Mouse (Mus musculus): ENCODE data around the gene Kat2b. TPM values are rescaled to one million over a fixed set of nuclear protein-coding genes. Genes with fewer than 3 reads are reported as not detected.
"Not testable (repeated sequence)": the region's sequence is repeated elsewhere in the genome, so short reads cannot be mapped to it uniquely, and the experiment has no call there.

Gene Kat2b
- polyA plus RNA-seq, 1 experiment from 2014 or later = 9.8 TPM

DNA sequence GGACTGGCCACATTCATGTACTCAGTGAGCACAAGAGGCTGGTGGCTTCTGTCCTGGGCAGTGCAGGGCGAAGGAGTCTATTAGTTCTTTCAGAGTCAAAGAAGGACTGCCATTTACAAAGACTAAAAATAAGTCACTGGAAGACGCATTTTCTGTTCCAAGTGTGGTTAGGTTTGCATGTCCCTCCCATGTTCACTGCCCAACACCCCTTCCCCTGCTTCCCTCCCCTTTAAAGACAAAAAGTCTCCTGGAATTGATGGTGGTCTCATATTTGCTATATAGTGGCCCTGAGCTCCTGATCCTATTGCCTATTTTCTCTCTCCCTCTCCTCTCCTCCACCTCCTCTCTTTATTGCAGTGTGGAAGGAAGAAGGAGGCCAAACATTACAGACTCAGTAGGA is 89.3 kb downstream of the Kat2b start:
- no peak overlapping the region for H3K27ac ChIP-seq (ENCODE audit: low read length)
- H3K4me1 ChIP-seq (ENCODE audit: insufficient read depth, low read depth, low read length) = no peaks in the 10 kb centered on the region
- no peak overlapping the region for H3K4me2 ChIP-seq (replicated peaks; ENCODE audit: low read depth, low read length)
- H3K4me3 ChIP-seq (ENCODE audit: low read depth, low read length) = no peak overlapping the region
- TF ChIP-seq EP300 (IDR thresholded peaks at IDR 0.05) (no peak), CTCF (IDR thresholded peaks at IDR 0.05) (no peak)
- ATAC-seq = no peak
- H3K36me3 ChIP-seq (ENCODE audit: insufficient read depth, low read length) = peaks cover 15% of the 10 kb centered on the region
- DNase-seq (ENCODE audit: low spot score) = no peak
- 85% methylated on average over 2 of the region's 2 CpGs for WGBS
- no peaks in the 10 kb centered on the region for H3K27me3 ChIP-seq (replicated peaks; ENCODE audit: insufficient read depth, low read length)
- H3K9me3 ChIP-seq (ENCODE audit: low read length) = no peaks in the 10 kb centered on the region
- H3K9ac ChIP-seq (replicated peaks; ENCODE audit: low read depth) = no peak overlapping the region

DNA sequence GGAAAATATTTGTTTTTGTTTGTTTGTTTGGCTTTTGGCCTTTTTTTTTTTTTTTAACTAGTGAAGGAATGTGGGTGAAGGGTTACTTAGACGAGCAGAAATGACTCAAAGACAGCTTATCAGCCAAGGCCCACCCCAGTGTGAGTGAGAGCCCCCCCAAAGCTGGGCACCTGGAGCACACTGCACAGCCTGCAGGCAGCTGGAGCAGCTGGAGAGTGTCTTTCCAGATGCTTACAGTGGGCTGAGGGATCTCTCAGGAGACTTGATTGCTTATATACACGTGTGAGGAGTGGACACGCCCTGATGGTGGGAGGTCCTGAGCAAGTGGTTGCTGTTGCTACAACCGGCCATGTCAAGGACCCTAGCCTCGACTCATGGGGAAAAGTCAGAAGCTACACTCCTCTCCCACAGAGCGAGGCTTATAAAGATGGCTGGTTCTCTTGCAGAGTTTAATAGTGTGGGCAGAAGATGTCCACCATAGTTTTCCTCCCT is 89.8 kb downstream of the Kat2b start:
- Histone ChIP-seq H3K27ac (ENCODE audit: low read length) (no peak overlapping the region), H3K9me3 (ENCODE audit: low read length) (no peaks in the 10 kb centered on the region), H3K4me1 (ENCODE audit: insufficient read depth, low read depth, low read length) (no peaks in the 10 kb centered on the region), H3K36me3 (ENCODE audit: insufficient read depth, low read length) (peaks cover 15% of the 10 kb centered on the region), H3K9ac (replicated peaks; ENCODE audit: low read depth) (no peak overlapping the region), H3K4me3 (ENCODE audit: low read depth, low read length) (no peak overlapping the region), H3K27me3 (replicated peaks; ENCODE audit: insufficient read depth, low read length) (no peaks in the 10 kb centered on the region), H3K4me2 (replicated peaks; ENCODE audit: low read depth, low read length) (no peak overlapping the region)
- peak; percentile 10 for DNase-seq (ENCODE audit: low spot score)
- no peak for TF ChIP-seq EP300 (IDR thresholded peaks at IDR 0.05)
- no peak for TF ChIP-seq CTCF (IDR thresholded peaks at IDR 0.05)
- 41% methylated on average over 6 of the region's 6 CpGs for WGBS
- peak; percentile 33; the same call in 1 of the 2 replicates for ATAC-seq

DNA sequence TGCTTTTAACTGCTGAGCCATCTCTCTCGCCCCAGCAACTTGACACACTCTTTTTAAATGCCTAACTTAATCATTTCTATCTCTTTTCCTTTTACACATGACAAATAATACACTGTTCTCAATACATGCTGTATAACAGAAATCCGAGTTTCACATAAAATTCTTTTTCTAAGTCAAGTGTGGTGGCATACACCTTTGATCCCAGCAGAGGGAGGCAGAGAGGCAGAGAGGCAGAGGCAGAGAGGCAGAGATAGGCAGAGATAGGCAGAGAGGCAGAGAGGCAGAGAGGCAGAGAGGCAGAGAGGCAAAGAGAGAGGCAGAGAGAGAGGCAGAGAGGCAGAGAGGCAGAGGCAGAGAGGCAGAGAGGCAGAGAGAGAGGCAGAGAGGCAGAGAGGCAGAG is 90.7 kb downstream of the Kat2b start:
- H3K4me1 ChIP-seq (ENCODE audit: insufficient read depth, low read depth, low read length); H3K9me3 ChIP-seq (ENCODE audit: low read length); H3K27ac ChIP-seq (ENCODE audit: low read length); H3K4me3 ChIP-seq (ENCODE audit: low read depth, low read length); H3K9ac ChIP-seq (replicated peaks; ENCODE audit: low read depth); H3K4me2 ChIP-seq (replicated peaks; ENCODE audit: low read depth, low read length); ATAC-seq; H3K27me3 ChIP-seq (replicated peaks; ENCODE audit: insufficient read depth, low read length): not testable (repeated sequence)
- DNase-seq (ENCODE audit: low spot score) = peak; percentile 21
- peaks cover 13% of the 10 kb centered on the region for H3K36me3 ChIP-seq (ENCODE audit: insufficient read depth, low read length)
- 69% methylated on average over 2 of the region's 2 CpGs for WGBS
- TF ChIP-seq CTCF (IDR thresholded peaks at IDR 0.05) = peak; percentile 73

DNA sequence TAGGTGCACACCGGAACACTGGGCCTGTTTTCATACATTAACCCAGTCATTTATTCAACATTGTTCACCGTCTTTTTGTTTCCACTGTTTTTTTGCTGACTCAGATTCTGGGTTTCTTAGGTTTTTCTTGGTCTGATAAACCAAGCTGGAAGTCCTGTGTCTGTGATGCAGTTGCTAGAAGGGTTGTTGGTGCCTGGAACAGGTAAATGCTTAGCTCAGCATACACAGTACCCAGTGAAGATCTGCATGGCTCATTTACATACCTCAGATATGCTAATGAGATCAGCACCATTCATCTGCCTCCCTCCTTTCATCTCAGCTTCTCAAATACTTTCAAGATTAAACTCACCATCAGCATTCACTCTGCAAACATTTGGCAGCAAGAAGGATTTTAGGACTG is 92.0 kb downstream of the Kat2b start:
- H3K36me3 ChIP-seq (ENCODE audit: insufficient read depth, low read length) = peaks cover 19% of the 10 kb centered on the region

DNA sequence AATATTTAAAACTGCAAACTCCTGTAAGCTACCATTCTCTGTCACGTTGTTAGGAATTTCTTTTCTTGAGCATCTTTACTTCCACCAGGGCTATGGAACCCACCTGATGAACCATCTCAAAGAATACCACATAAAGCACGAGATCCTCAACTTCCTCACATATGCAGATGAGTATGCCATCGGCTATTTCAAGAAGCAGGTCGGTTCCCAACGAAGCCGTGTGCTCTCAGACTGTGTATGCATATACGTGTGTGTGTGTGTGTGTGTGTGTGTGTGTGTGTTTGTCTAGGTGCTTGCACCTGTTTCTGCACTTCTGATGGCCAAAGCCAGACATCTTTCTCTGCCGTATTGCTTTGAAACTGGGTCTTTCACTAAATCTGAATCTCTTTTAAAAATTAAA is 92.6 kb downstream of the Kat2b start:
- H3K4me3 ChIP-seq (ENCODE audit: low read depth, low read length) = no peak overlapping the region
- no peaks in the 10 kb centered on the region for H3K4me1 ChIP-seq (ENCODE audit: insufficient read depth, low read depth, low read length)
- WGBS = 80% methylated on average over 8 of the region's 8 CpGs
- TF ChIP-seq CTCF (IDR thresholded peaks at IDR 0.05) (no peak), EP300 (IDR thresholded peaks at IDR 0.05) (no peak)
- no peak overlapping the region for H3K4me2 ChIP-seq (replicated peaks; ENCODE audit: low read depth, low read length)
- H3K9me3 ChIP-seq (ENCODE audit: low read length) = no peaks in the 10 kb centered on the region
- no peak for DNase-seq (ENCODE audit: low spot score)
- H3K27me3 ChIP-seq (replicated peaks; ENCODE audit: insufficient read depth, low read length) = no peaks in the 10 kb centered on the region
- ATAC-seq = no peak
- peaks cover 15% of the 10 kb centered on the region for H3K36me3 ChIP-seq (ENCODE audit: insufficient read depth, low read length)
- no peak overlapping the region for H3K9ac ChIP-seq (replicated peaks; ENCODE audit: low read depth)
- H3K27ac ChIP-seq (ENCODE audit: low read length) = no peak overlapping the region

More for the DNA sequence above, 92.0 kb downstream of the Kat2b start:
- Histone ChIP-seq H3K9me3 (ENCODE audit: low read length) (no peaks in the 10 kb centered on the region), H3K4me2 (replicated peaks; ENCODE audit: low read depth, low read length) (no peak overlapping the region), H3K27ac (ENCODE audit: low read length) (no peak overlapping the region), H3K4me1 (ENCODE audit: insufficient read depth, low read depth, low read length) (no peaks in the 10 kb centered on the region), H3K9ac (replicated peaks; ENCODE audit: low read depth) (no peak overlapping the region), H3K27me3 (replicated peaks; ENCODE audit: insufficient read depth, low read length) (no peaks in the 10 kb centered on the region), H3K4me3 (ENCODE audit: low read depth, low read length) (no peak overlapping the region)
- 92% methylated on average over 2 of the region's 2 CpGs for WGBS
- ATAC-seq (no peak), DNase-seq (ENCODE audit: low spot score) (no peak)
- TF ChIP-seq CTCF (IDR thresholded peaks at IDR 0.05) (no peak), EP300 (IDR thresholded peaks at IDR 0.05) (no peak)

DNA sequence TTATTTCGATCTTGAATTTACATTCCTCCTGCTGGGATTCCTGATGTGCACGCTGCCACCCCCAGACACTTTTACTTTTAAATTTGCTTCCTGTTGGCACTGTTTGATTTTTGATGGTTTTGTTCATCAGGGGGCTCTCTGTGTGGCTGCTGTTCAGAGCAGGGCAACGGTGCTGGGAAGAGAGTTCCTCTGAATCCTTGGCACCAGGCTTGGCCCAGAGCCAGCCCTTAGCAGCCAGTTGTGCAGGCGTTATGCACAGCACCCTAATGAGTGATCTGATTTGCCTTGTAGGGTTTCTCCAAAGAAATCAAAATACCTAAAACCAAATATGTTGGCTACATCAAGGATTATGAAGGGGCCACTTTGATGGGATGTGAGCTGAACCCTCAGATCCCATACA is 93.1 kb downstream of the Kat2b start:
- WGBS = 52% methylated on average over 4 of the region's 4 CpGs
- DNase-seq (ENCODE audit: low spot score) (no peak), ATAC-seq (no peak)
- Histone ChIP-seq H3K9me3 (ENCODE audit: low read length) (no peaks in the 10 kb centered on the region), H3K27ac (ENCODE audit: low read length) (no peak overlapping the region), H3K4me3 (ENCODE audit: low read depth, low read length) (no peak overlapping the region), H3K4me1 (ENCODE audit: insufficient read depth, low read depth, low read length) (no peaks in the 10 kb centered on the region), H3K27me3 (replicated peaks; ENCODE audit: insufficient read depth, low read length) (no peaks in the 10 kb centered on the region), H3K9ac (replicated peaks; ENCODE audit: low read depth) (no peak overlapping the region), H3K36me3 (ENCODE audit: insufficient read depth, low read length) (peaks cover 12% of the 10 kb centered on the region), H3K4me2 (replicated peaks; ENCODE audit: low read depth, low read length) (no peak overlapping the region)
- TF ChIP-seq EP300 (IDR thresholded peaks at IDR 0.05) (no peak), CTCF (IDR thresholded peaks at IDR 0.05) (no peak)

Data from lung, postnatal 0 days (tissue).